Mouse (Mus musculus) right cerebral cortex, adult 2 months (tissue): ENCODE measurements around the gene Mapk9.

Experiments used
- DNase-seq, 2 experiments: peaks; one replicate each; pipeline ENCODE4 v3.0.0; 2021 to 2022; ENCODE audit warnings: low spot score in 2 of 2

Gene Mapk9

DNA sequence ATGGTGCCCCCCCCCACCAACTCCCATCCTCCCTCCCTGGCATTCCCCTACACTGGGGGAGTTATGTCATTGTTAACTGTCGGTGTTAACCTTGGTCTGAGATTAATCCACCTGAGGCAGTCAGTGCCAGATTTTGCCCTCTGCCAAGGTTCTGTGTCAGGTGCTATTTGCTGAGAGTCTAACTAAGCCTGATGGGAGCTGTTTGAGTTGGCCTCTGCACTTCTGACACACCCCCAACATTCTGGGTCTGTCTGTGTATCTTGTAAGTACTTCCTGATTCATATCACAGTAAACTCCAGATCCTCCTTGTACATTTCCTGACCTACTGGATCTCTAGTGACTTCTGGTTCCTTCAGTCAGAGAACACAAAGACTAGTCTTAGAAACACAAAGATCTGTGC is 5.9 kb upstream of the Mapk9 start:
- no peak for DNase-seq

DNA sequence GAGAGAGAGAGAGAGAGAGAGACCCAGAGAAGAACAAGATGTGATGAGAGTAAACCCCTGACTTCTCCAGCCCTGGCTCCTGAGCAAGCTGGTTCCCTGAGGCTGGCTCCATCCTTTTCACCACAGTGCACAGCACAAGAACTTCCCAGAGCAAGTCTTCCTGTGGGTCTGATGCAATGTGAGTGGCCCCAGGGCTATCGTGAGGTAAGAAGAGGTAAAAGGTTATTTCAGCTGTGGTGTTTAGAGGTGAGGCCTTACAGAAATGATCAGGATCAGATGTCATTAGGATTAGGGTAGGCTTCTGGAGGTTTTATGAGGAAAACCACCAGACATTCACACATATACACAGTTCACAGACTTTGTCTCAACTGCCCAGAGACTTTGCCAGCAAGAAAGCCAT is 4.7 kb upstream of the Mapk9 start:
- no peak for DNase-seq

DNA sequence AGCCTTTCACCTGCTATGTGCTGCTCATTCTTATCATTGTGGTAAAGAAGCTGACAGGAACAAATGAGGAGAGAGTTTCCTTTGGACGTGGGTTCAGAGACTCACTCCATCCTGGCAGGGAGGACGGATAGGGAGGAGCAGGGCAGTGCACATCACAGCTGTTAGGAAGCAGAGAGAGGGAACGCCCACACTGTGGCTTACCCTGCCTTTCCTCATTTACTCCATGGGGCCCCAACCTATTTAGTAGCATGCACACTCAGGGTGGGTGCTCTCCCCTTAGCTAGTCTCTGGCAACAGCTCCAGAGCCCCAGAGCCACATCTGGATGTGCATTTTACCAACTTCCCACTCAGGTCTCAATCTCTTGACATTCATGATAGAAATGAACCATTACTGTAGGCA is 3.8 kb upstream of the Mapk9 start:
- no peak for DNase-seq

DNA sequence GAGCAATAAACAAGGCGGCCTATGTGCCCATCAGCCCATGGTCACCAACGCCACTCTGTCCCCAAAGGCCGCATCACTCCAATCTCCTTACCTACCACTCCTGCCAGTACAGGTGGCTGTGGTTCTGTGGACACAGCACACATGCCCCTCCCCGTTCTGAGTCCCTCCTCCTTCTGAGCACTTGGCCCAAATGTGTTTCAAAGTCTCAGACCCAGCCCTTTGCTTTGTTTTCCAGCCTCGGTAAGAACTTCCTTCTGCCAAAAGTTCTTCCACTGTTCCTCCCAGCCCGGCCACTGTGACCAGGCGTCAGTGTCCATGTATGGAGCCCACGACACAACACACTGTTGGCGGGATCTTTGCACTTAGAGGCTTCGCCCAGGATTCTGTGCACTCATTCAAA is 2.2 kb upstream of the Mapk9 start:
- DNase-seq = no peak

DNA sequence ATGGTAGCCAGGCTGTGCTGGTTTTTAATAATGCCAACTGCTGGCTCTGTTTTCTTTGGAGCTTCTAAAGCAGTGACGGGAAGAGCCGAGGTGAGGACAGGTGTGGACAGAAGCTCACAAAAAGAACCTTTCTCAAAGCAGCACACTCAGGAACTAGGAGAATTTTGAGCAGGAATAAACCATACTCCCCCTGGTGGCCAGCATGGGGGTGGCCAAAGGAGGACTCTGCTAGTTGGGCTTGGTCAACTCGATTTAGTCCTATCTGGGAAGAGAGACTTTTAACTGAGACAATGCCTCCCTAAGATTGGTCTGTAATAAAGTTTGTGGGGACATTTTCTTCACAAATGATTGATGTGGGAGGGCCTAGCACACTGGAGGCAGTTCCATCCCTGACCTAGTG is 1.6 kb upstream of the Mapk9 start:
- peak; percentile 73 to 75 for DNase-seq

DNA sequence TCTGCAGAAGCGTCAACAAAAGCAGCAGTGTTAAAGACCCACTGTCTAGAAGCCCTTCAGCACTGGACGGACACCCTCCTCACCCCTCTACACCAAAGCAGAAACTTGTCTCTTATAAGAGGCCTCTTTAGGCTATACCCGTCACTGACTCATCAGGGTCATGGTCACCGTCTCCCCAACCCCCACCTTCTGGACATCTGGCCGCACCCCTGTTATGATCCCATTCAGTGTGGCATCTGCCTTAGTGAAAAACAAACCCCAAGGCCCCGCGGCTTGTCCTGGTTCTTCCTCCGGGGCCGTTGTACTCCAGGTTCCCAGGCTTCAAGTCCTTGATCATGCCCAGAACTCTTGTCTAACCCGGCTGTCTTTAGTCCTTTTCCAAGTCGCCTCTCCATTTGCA is 593 bp upstream of the Mapk9 start:
- no peak for DNase-seq

DNA sequence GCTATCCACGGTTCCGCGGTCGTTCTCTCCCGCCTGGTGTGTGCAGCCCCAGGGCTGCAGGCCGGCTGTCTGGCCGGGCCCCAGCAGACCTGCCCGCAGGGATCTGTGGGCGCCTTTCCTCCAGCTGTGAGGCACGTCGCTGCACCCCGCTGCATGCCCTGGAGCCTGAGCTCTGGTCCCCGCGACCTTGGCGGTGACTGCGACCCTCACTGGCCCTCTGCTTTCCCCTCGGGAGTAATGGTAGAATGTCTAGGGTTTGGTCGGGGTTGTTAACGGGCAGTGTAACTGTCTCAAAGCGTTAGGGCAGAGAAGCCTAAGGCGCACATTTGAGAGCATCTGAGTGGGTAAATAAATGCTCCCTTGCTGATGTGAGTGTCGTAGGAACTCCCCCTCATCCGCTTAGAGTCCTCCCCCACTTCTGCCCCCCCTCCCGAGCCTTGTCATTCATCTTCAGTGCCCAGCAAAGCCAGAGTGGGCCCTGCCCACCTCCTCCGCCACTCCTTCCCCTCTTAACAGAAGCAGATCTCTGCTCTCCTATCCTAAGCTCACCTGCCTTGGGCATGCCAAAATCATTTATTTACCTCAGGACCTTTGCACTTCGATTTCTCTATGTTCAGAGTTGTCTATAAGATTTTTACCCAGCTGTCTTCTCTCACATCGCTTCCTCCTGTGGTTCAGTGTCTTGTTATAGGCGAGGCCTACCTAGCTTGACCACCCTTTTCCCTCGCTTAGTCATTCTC is 690 bp downstream of the Mapk9 start:
- peak in 1 of 2 experiments; percentile 32 for DNase-seq

DNA sequence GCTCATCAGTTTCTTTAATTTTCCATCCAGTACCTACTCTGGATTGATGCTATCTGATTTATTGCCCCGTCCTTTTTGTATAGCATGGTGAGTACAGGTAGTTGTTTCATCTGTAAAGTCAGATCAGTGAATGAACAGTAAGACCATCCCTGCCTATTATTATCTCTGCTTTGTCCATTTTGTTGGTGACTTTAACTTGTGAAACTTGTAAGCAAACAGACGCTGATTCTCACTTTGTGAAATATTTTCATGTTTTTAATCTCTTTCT is 1.2 kb downstream of the Mapk9 start:
- no peak for DNase-seq

DNA sequence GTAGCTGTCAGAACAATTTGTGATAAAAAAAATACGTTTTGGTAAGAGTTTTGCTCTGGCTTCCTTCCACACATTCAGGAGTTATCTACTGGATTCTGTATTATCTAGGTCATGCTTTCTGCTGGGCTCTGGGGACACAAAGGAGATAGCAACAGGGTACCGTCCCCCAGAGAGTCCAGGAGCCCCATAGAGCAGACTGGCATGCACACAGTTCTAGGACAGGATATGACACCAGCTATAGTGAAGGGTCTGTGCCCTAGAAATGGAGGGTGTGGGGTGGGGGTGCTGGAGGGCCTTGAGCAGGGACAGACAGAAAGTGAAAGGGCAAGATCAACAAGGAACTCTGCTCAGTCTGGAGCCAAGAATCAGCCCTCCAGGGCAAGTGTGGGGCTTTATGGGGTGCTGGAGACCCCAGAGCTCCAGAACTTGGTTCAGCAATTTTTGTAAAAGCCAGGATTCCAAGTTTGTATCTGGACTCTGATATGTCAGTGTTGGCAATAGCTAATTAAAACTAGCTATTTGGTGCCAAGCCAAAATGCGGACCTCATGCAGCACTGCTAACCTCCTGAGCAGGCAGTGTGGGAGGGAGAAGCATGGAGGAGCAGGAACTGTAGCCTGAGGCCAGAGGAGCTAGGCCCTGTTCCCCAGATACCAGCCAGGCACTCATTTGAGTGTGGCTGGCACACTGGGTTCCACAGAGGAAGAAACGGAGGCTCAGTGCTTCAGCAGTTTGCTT is 1.7 kb downstream of the Mapk9 start:
- no peak for DNase-seq

DNA sequence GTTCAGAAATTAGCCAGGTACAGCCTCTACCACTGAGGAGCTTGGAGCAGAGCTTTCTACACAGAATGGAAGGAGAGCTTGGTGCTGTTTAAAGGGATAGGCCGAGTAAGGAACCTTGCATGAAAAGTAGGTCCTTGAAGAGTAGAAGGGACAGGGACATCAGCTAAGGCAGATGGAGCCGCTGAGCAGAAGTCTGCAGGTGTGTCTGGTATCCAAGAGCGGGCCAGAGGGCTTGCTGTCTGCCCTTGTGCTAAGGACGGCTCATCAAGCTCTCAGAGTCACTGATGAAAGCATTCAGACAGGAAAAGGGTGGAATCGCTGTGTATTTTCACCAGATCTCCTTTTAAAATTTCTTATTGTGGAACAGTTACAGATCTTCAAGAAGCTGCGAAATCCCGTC is 3.8 kb downstream of the Mapk9 start:
- DNase-seq = no peak

DNA sequence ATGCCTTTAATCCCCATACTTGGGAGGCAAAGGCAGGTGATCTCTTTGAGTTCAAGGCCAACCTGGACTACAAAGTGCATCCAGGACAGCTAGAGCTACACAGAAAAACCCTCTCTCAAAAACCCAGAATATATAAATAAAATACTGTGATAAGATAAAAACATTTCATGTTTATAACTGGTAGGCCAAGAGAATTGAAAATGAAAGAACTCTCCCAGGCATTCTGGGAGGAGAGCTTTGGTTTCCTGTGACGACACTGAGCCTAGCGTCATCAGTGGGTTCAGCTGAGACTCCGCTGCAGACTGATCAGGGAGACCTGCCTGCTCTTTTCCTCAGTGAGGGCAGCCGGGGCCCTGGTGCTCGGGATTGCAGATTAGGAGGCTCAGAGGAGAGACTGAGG is 8.6 kb downstream of the Mapk9 start:
- no peak for DNase-seq

DNA sequence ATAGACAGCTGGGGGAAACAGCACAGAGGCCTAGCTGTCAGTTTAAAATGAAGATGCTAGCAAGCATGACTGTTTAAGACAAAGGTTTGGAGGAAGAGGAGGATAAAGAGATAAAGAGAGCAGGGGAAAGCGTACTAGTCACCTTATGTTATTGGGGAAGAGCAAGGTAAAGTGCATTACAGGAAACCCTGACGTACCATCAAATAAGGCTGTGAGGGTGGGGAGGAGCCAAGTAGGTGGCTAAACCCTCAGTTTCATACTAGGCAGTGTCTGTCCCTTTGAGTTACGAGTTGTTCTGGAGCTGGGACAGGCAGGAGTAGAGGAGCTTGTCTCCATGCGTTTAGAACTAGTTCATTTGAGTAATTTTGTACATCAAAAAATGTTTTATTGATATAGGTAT is 14.6 kb downstream of the Mapk9 start:
- no peak for DNase-seq

DNA sequence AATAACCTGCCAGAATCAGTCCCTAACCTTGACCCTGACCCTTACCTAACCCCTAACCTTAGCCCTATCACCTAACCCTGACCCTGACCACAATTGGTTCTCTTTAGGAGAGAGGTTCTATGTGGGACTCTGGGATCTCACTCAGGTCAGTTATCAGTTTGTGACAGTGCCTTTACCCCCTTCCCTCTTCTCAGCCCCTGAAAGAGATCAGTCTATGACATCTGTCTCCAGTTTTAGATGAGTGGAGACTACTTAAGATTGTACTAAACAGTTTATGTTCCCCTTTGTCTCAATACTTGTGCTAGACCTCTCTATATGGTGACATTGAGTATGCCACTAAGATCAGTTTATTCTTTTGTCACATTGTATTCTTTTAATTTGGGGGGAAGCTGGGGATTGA is 17.4 kb downstream of the Mapk9 start:
- no peak for DNase-seq

DNA sequence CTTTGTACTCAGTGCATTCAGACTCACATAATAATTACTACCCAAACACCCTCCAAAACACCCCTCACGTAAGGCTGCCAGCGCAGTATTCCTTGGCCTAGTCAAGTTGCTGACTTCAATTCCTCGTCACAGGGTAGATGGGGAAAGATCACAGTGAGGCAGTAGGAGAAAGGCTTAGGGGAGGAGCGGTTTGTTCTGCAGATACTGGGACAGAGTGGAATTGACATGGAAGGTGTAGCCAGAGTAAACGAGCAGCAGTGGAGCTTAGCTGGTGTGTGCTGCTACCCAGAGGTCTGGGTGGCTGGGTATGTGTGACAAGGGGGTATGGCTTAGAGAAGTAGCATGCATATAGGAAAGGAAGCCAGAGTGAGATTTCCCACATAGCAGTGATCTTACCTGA is 20.8 kb downstream of the Mapk9 start:
- DNase-seq = no peak

DNA sequence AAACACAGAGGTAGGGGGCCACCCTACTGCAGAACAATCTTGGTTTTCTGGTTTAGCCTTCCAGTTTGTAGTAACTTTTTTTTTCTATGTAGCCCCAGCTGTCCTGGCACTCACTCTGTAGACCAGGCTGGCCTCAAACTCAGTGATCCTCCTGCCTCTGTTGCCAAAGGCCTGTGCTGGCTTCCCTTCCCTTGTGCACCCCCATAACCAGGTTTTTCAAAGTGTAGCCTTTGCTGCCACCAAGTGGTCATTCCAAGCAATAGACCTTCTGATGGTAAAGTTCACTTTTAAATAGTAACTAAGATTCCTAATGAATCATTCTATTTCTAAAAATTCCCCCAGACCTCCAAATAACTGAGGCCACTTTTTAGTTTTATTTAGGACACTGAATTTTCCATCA is 23.2 kb downstream of the Mapk9 start:
- DNase-seq = peak in 1 of 2 experiments; percentile 78

DNA sequence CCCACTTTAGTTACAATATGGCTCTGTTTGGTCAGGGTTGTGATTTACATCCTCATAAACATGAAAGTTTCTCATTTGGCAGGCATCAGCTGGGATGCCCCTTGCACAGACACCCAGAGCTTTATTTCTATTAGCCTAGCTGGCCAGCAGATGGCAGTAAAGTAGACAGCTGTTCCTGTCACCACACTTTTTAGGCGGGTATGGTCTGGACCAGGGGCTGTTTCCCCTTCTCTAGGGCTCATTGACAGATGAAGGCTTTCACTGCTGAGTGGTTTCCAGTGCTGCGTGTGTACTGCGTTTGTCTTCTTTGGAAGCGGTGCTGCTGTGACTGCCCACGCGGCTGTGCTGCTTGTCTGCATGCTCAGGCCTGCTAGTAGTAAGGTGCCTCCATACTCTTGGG is 25.4 kb downstream of the Mapk9 start:
- DNase-seq = peak; percentile 58 to 64

DNA sequence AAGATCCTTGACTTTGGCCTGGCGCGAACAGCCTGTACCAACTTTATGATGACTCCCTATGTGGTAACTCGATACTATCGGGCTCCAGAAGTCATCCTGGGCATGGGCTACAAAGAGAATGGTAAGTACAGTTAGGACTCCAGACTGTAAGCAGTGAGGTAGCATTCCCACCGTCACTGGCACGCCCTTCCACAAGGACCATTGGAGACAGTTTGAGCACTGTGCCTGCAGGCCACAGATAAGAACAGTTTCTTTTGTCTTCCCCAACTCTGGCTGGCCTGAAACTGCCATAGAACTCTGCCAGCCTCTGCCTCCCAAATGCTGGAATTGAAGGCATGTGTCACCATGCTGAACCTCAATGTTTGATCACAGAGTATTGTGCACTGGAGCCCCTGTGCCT is 26.2 kb downstream of the Mapk9 start:
- no peak for DNase-seq

DNA sequence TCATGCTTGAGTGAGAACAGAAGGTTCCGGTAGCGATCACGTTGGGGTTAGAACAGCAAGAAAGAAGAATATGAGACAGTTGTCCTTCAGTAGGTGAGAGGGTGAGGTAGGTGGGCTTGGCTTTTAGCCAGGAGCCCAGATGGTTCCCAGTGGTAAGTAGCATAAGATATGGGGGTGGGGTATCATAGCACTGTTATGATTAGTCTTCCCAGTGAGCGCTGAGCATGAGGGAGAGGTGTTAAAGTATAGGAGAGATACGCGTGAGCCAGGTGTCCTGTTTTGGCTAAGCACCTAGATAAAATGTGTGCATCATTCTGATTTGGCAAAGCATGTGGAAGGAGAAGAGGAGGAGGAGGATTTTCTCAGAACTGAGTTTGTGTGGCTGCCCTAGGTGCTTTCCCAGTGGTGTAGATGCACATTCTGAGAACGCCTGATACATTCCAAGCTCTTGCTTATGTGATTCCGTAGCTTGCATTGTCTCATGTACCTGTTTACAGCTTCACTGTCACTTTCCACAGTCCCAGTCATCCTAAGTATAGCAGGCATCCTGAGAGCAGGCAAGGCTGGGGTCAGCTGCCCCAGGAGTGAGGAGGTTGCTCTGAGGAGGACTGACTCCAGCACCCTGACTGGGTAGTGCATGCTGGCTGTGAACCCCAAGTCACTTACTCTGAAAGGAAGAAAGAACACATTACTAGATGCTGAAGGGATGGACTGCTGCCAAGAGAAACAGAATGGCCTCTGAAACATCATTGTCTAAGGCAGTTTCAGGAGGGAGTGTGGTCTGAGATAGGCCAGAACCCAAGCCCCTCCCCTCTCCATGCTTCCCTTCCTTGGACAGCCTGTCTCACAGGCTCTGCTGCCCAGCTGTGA is 30.6 kb downstream of the Mapk9 start:
- DNase-seq = peak; percentile 53 to 63

DNA sequence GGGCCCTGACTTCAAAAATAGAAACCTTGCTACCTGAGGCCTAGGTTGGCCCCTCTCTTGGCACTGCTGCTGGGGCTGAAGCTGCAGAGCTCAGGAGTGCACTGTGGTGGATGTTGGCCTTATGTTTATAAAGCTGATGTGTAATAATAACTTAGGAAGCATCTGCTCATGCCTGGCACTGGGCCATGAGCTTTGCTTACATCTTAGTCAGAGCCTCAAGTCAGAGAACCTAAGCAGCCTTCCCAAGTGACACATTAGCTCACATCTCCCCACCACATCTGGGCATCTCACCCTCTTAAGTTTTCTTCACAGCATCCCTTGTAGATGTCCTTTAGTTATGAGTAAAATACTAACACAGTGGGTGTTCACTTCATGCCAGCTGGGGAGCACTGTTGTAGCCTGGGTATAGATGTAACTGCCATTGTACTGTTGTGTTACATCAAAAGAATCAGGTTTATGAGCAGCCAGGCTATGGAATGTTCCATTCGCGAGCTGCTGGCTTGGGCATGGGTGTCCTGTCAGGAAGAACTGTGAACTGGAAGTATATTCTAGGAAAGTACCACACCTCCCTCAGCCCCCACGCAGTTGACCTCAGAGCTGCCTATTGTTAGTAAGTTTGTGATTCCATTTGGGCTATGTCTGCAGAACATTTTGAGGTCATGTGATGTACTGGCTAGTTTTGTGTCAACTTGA is 33.5 kb downstream of the Mapk9 start:
- peak; percentile 41 to 43 for DNase-seq

DNA sequence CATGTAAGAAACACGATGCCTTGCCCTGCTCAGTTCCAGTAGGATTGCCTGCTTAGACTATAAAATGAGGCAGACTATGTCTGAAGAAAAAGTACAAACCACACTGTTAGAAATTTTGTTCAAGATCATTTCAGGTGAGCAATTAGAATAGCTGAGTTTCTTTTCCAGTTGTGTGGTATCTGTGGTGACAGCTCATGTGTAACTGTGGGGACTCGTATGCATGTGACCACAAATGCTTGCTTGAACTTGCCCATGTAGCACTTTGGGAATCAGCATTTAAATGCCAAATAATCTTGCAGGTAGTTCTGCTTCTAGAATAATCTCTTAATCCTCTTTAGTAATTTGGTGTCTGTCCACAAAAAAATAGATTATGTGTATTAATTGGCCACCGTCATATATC is 36.8 kb downstream of the Mapk9 start:
- DNase-seq = no peak

DNA sequence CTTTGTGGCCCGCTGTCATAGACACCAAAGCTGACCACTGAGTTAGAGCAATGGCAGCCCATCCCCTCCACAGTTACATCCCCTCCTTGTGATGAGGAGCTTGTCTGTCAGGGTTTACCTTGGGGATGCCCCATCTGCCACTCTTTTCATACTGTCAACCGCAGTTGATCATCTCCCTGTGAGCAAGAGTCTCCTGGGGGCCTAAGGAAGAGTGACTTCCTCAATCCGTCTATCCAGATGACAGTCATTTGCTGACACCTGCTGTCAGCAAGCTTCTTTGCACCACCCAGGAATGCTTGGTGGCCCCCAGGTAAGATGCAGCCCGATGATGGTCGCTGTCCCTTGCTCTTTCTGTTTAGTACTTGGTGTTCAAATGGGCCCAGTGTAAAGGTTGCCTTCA is 41.9 kb downstream of the Mapk9 start:
- no peak for DNase-seq

DNA sequence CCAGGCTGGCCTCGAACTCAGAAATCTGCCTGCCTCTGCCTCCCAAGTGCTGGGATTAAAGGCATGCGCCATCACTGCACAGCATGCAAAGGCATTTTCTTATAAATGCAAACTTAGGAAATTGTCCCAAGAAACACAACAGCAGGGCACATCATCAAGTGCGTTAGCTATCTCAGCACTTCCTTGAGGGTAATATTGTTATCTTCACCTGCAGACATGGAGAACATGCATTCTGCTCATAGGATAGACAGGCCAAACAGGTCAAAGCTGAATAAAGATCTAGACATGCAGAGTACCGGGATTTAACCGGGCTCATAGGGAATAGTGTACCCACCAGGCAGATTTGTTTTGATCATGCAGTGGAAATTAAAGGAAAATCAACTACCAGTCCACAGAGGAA is 45.4 kb downstream of the Mapk9 start:
- no peak for DNase-seq
